32 mouse cellular contexts compared by ENCODE assay signal in the genomic region with DNA sequence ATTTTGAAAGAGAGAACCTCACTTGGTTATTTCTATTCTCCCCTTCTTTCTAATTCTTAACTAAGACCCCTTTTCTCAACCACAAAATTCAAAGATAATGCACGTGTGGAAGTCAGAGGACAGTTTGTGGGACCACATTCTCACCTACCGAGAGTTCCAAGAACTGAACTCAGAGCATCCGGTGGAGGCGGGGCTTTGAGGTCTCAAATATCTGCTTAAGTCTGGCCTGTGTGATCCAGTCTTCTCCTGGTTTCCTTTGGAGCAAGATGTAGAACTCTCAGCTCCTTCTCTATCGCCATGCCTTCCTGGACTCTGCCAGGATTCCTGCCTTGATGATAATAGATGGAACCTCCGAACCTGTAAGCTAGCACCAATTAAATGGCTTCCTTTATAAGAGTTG. TPM values are rescaled to one million over a fixed set of nuclear protein-coding genes. Genes with fewer than 3 reads are reported as not detected.
"Had no signal": no experiment of that assay in that cellular context is flagged by ENCODE, and none has a peak within 500 bp of the region (broad histone marks: within the 10 kb centered on the region; RNA-seq: fewer than 3 reads in every experiment).

No protein-coding gene starts in this region.

- DNase-seq: gastrocnemius, postnatal 14 days; gastrocnemius, postnatal 36 days; heart, adult 18-20 months; heart, postnatal 10 days; heart, postnatal 4 days; kidney, adult 18-20 months; kidney, adult 8-10 months; kidney, postnatal 10 days; kidney, postnatal 25 days; layer of hippocampus, adult 9-11 months; layer of hippocampus, postnatal 36 days; left cerebral cortex, postnatal 4 days had no signal

RNA-seq across cellular contexts. Expression of a gene that starts 52.1 kb away (rescaled TPM):
- polyA plus RNA-seq: gonadal fat pad, adult 2 months; heart, embryonic 10.5 days; heart, embryonic 12.5 days; heart, embryonic 14.5 days; heart, embryonic 16.5 days; hindbrain, embryonic 10.5 days; hindbrain, embryonic 12.5 days; hindbrain, embryonic 14.5 days; hindbrain, embryonic 16.5 days; inflammation-experienced regulatory T-cells, adult 6 months; intestine, embryonic 15.5 days; intestine, postnatal 0 days; kidney, embryonic 14.5 days; kidney, embryonic 16.5 days; large intestine, adult 2 months; limb, embryonic 11.5 days; limb, embryonic 13.5 days; limb, embryonic 15.5 days; liver, adult 2 months; liver, embryonic 12.5 days had no signal
